Mouse (Mus musculus): ENCODE data around the gene Gm16181. TPM values are rescaled to one million over a fixed set of nuclear protein-coding genes. Genes with fewer than 3 reads are reported as not detected.
A peak's percentile ranks its signal among the peaks of the same experiment; 100 is the strongest.

Gm16181 gene
- polyA plus RNA-seq, 1 experiment from 2014 or later = not detected

GRCm38 (mm10) chr17:35262664-35263522, 42.3 kb downstream of the Gm16181 start, which contains the start of gene H2-D1:
Gene H2-D1, plus strand, starts transcription at chr17:35262730.
- H3K27me3 ChIP-seq (ENCODE audit: control insufficient read depth, insufficient read depth, low read length) = peaks cover 2% of the 10 kb centered on the region
- H3K4me1 ChIP-seq (ENCODE audit: control insufficient read depth, insufficient read depth, low read length) = peaks cover 4% of the 10 kb centered on the region
- ATAC-seq (ENCODE audit: low FRiP score) (peak; percentile 89), DNase-seq (ENCODE audit: low spot score, missing footprints) (peak; percentile 96)
- peak within 1 kb of the TSS; percentile 63 for H3K4me3 ChIP-seq (ENCODE audit: low read depth, low read length)
- H3K9ac ChIP-seq (ENCODE audit: low read length) = peak within 1 kb of the TSS; percentile 64
- no peak within 1 kb of the TSS for H3K27ac ChIP-seq (ENCODE audit: low read depth, low read length)
- H3K4me2 ChIP-seq = peak within 1 kb of the TSS; percentile 88
- H3K9me3 ChIP-seq (ENCODE audit: control insufficient read depth, low read length) = no peaks in the 10 kb centered on the region
- H3K36me3 ChIP-seq (ENCODE audit: control insufficient read depth, insufficient read depth, low read length) = no peaks in the 10 kb centered on the region
- WGBS = under 1% methylated on average over 63 of the region's 73 CpGs

DNA sequence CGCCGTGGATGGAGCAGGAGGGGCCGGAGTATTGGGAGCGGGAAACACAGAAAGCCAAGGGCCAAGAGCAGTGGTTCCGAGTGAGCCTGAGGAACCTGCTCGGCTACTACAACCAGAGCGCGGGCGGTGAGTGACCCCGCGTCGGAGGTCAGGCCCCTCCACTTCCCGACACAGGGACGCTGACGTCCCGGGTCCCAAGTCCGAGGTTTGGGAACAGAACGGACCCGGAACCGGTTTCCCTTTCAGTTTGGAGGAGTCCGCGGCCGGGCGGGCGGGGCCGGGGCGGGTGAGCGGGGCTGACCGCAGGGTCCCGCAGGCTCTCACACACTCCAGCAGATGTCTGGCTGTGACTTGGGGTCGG, 42.9 kb downstream of the Gm16181 start:
- peak; percentile 43 for ATAC-seq (ENCODE audit: low FRiP score)
- Histone ChIP-seq H3K4me2 (peak overlapping the region; percentile 88), H3K36me3 (ENCODE audit: control insufficient read depth, insufficient read depth, low read length) (no peaks in the 10 kb centered on the region), H3K4me3 (ENCODE audit: low read depth, low read length) (peak overlapping the region; percentile 63), H3K4me1 (ENCODE audit: control insufficient read depth, insufficient read depth, low read length) (peaks cover 4% of the 10 kb centered on the region), H3K9ac (ENCODE audit: low read length) (peak overlapping the region; percentile 64), H3K9me3 (ENCODE audit: control insufficient read depth, low read length) (no peaks in the 10 kb centered on the region), H3K27ac (ENCODE audit: low read depth, low read length) (no peak overlapping the region), H3K27me3 (ENCODE audit: control insufficient read depth, insufficient read depth, low read length) (peaks cover 2% of the 10 kb centered on the region)
- WGBS = under 1% methylated on average over 30 of the region's 31 CpGs
- DNase-seq (ENCODE audit: low spot score, missing footprints) = peak; percentile 96

DNA sequence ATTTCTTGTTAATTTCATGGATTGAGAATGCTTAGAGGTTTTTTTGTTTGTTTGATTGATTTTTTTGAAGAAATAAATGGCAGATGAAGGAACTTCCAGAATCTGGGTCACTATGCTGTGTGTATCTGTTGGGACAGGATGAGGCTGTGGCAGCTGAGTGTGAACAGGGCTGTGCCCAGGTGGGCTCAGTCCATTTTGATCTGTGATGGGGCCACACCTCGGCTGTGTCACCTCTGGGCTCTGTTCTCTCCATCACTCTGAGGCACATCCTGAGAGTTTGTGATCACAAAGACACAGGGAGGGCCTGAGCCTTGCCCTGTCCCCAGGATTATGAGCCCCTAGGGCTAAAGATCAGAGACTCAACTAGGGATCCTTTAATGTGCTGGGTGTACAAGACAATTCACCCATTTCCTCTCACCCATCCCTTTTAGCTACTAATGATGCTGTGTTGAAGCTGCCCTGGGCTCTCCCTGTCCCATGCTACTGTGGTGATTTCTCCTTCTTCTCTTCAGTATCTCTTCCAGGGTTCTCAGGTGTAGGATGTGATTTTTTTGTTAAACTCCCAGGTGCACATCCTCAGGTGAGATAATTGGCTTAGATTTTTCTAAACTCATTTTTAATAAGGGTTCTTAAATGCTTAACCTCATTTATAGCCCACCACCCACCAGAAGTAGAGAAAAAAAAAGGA, 46.9 kb downstream of the Gm16181 start:
- DNase-seq (ENCODE audit: low spot score, missing footprints) (no peak), ATAC-seq (ENCODE audit: low FRiP score) (no peak)
- WGBS = 72% methylated on average over 1 of the region's 1 CpGs
- Histone ChIP-seq H3K27me3 (ENCODE audit: control insufficient read depth, insufficient read depth, low read length) (peaks cover 2% of the 10 kb centered on the region), H3K36me3 (ENCODE audit: control insufficient read depth, insufficient read depth, low read length) (no peaks in the 10 kb centered on the region), H3K4me1 (ENCODE audit: control insufficient read depth, insufficient read depth, low read length) (peaks cover 4% of the 10 kb centered on the region), H3K4me2 (no peak overlapping the region), H3K9me3 (ENCODE audit: control insufficient read depth, low read length) (no peaks in the 10 kb centered on the region), H3K27ac (ENCODE audit: low read depth, low read length) (no peak overlapping the region), H3K9ac (ENCODE audit: low read length) (no peak overlapping the region), H3K4me3 (ENCODE audit: low read depth, low read length) (no peak overlapping the region)

- Histone ChIP-seq H3K4me2 (no peak overlapping the region), H3K27ac (ENCODE audit: low read depth, low read length) (no peak overlapping the region), H3K36me3 (ENCODE audit: control insufficient read depth, insufficient read depth, low read length) (no peaks in the 10 kb centered on the region), H3K4me1 (ENCODE audit: control insufficient read depth, insufficient read depth, low read length) (no peaks in the 10 kb centered on the region), H3K4me3 (ENCODE audit: low read depth, low read length) (no peak overlapping the region), H3K9me3 (ENCODE audit: control insufficient read depth, low read length) (no peaks in the 10 kb centered on the region), H3K27me3 (ENCODE audit: control insufficient read depth, insufficient read depth, low read length) (no peaks in the 10 kb centered on the region), H3K9ac (ENCODE audit: low read length) (no peak overlapping the region)
- 25% methylated on average over 3 of the region's 3 CpGs for WGBS
- DNase-seq (ENCODE audit: low spot score, missing footprints) = no peak
- ATAC-seq (ENCODE audit: low FRiP score) = no peak
Observed at GRCm38 (mm10) chr17:35269653-35270347, 49.2 kb downstream of the Gm16181 start.

GRCm38 (mm10) chr17:35272249-35272648, 51.6 kb downstream of the Gm16181 start:
- 70% methylated on average over 3 of the region's 3 CpGs for WGBS
- Histone ChIP-seq H3K27ac (ENCODE audit: low read depth, low read length) (no peak overlapping the region), H3K9me3 (ENCODE audit: control insufficient read depth, low read length) (no peaks in the 10 kb centered on the region)

More at GRCm38 (mm10) chr17:35272249-35272648, 51.6 kb downstream of the Gm16181 start:
- Histone ChIP-seq H3K4me3 (ENCODE audit: low read depth, low read length) (no peak overlapping the region), H3K36me3 (ENCODE audit: control insufficient read depth, insufficient read depth, low read length) (no peaks in the 10 kb centered on the region), H3K4me2 (no peak overlapping the region), H3K9ac (ENCODE audit: low read length) (no peak overlapping the region), H3K4me1 (ENCODE audit: control insufficient read depth, insufficient read depth, low read length) (no peaks in the 10 kb centered on the region), H3K27me3 (ENCODE audit: control insufficient read depth, insufficient read depth, low read length) (no peaks in the 10 kb centered on the region)
- no peak for DNase-seq (ENCODE audit: low spot score, missing footprints)
- ATAC-seq (ENCODE audit: low FRiP score) = no peak

Small RNA genes within 50 kb of the gene (microRNA-seq; reads per million reads assigned to microRNA genes)
- gene Mir6973a (not detected), gene Mir6974 (not detected), gene Mir6975 (5.1 reads per million, percentile 23 among the genes with 10 or more reads in this experiment), gene Mir8094 (2.3 reads per million, percentile 6 among the genes with 10 or more reads in this experiment)

Other genes with a start within 250 kb of the Gm16181 start
- gene Hspa1a, start 248.7 kb upstream of the Gm16181 start, polyA plus RNA-seq (2014; fragmentation: Nextera tagmentation; extraction: Ambion mirVana) = 0.59 and 1.2 TPM in 2 replicates
- gene Hspa1l, start 248.1 kb upstream of the Gm16181 start, polyA plus RNA-seq (2014; fragmentation: Nextera tagmentation; extraction: Ambion mirVana) = 1.4 and 2.0 TPM in 2 replicates
- 213 and 234 TPM in 2 replicates for gene Lsm2, start 239.0 kb upstream of the Gm16181 start, polyA plus RNA-seq (2014; fragmentation: Nextera tagmentation; extraction: Ambion mirVana)
- 76.1 and 81.2 TPM in 2 replicates for gene Vars, start 219.8 kb upstream of the Gm16181 start, polyA plus RNA-seq (2014; fragmentation: Nextera tagmentation; extraction: Ambion mirVana)
- 0.07 TPM in 1 of 2 replicates, not detected in the other for gene Vwa7, start 204.3 kb upstream of the Gm16181 start, polyA plus RNA-seq (2014; fragmentation: Nextera tagmentation; extraction: Ambion mirVana)
- 5.3 and 7.3 TPM in 2 replicates for gene Sapcd1, start 192.8 kb upstream of the Gm16181 start, polyA plus RNA-seq (2014; fragmentation: Nextera tagmentation; extraction: Ambion mirVana)
- 5.0 and 5.2 TPM in 2 replicates for gene Msh5, start 174.1 kb upstream of the Gm16181 start, polyA plus RNA-seq (2014; fragmentation: Nextera tagmentation; extraction: Ambion mirVana)
- gene Clic1, start 170.9 kb upstream of the Gm16181 start, polyA plus RNA-seq (2014; fragmentation: Nextera tagmentation; extraction: Ambion mirVana) = 73.8 and 83.9 TPM in 2 replicates
- 614 and 653 TPM in 2 replicates for gene Ddah2, start 161.8 kb upstream of the Gm16181 start, polyA plus RNA-seq (2014; fragmentation: Nextera tagmentation; extraction: Ambion mirVana)
- gene Ly6g6c, start 155.4 kb upstream of the Gm16181 start, polyA plus RNA-seq (2014; fragmentation: Nextera tagmentation; extraction: Ambion mirVana) = not detected in 2 replicates
- 0.76 and 0.89 TPM in 2 replicates for gene Mpig6b, start 154.7 kb upstream of the Gm16181 start, polyA plus RNA-seq (2014; fragmentation: Nextera tagmentation; extraction: Ambion mirVana)
- not detected in 2 replicates for gene Ly6g6e, start 143.9 kb upstream of the Gm16181 start, polyA plus RNA-seq (2014; fragmentation: Nextera tagmentation; extraction: Ambion mirVana)
- gene Ly6g6d, start 142.8 kb upstream of the Gm16181 start, polyA plus RNA-seq (2014; fragmentation: Nextera tagmentation; extraction: Ambion mirVana) = 0.97 and 1.5 TPM in 2 replicates
- gene Ly6g6f, start 135.2 kb upstream of the Gm16181 start, polyA plus RNA-seq (2014; fragmentation: Nextera tagmentation; extraction: Ambion mirVana) = 0.28 and 0.74 TPM in 2 replicates
- gene Abhd16a, start 131.6 kb upstream of the Gm16181 start, polyA plus RNA-seq (2014; fragmentation: Nextera tagmentation; extraction: Ambion mirVana) = 40.5 and 45.2 TPM in 2 replicates
- gene Ly6g5c, start 112.6 kb upstream of the Gm16181 start, polyA plus RNA-seq (2014; fragmentation: Nextera tagmentation; extraction: Ambion mirVana) = not detected in 2 replicates
- gene Ly6g5b, start 105.4 kb upstream of the Gm16181 start, polyA plus RNA-seq (2014; fragmentation: Nextera tagmentation; extraction: Ambion mirVana) = 0.86 and 1.2 TPM in 2 replicates
- 24.4 and 26.3 TPM in 2 replicates for gene Gpank1, start 99.4 kb upstream of the Gm16181 start, polyA plus RNA-seq (2014; fragmentation: Nextera tagmentation; extraction: Ambion mirVana)
- gene Csnk2b, start 98.8 kb upstream of the Gm16181 start, polyA plus RNA-seq (2014; fragmentation: Nextera tagmentation; extraction: Ambion mirVana) = 293 and 299 TPM in 2 replicates
- 7.1 and 8.1 TPM in 2 replicates for gene D17H6S53E, start 94.5 kb upstream of the Gm16181 start, polyA plus RNA-seq (2014; fragmentation: Nextera tagmentation; extraction: Ambion mirVana)
- gene Apom, start 88.8 kb upstream of the Gm16181 start, polyA plus RNA-seq (2014; fragmentation: Nextera tagmentation; extraction: Ambion mirVana) = 0.37 and 0.45 TPM in 2 replicates
- 96.0 and 104 TPM in 2 replicates for gene Bag6, start 85.7 kb upstream of the Gm16181 start, polyA plus RNA-seq (2014; fragmentation: Nextera tagmentation; extraction: Ambion mirVana)
- gene Prrc2a, start 55.9 kb upstream of the Gm16181 start, polyA plus RNA-seq (2014; fragmentation: Nextera tagmentation; extraction: Ambion mirVana) = 138 and 153 TPM in 2 replicates
- 7.8 and 8.4 TPM in 2 replicates for gene Aif1, start 44.8 kb upstream of the Gm16181 start, polyA plus RNA-seq (2014; fragmentation: Nextera tagmentation; extraction: Ambion mirVana)
- gene Lst1, start 32.4 kb upstream of the Gm16181 start, polyA plus RNA-seq (2014; fragmentation: Nextera tagmentation; extraction: Ambion mirVana) = 7.8 and 10.2 TPM in 2 replicates
- 0.41 TPM in 1 of 2 replicates, not detected in the other for gene Ltb, start 26.4 kb upstream of the Gm16181 start, polyA plus RNA-seq (2014; fragmentation: Nextera tagmentation; extraction: Ambion mirVana)
- 0.26 TPM in 1 of 2 replicates, not detected in the other for gene Tnf, start 18.8 kb upstream of the Gm16181 start, polyA plus RNA-seq (2014; fragmentation: Nextera tagmentation; extraction: Ambion mirVana)
- gene Lta, start 15.5 kb upstream of the Gm16181 start, polyA plus RNA-seq (2014; fragmentation: Nextera tagmentation; extraction: Ambion mirVana) = not detected in 2 replicates
- 17.0 and 17.8 TPM in 2 replicates for gene Atp6v1g2, start 12.8 kb downstream of the Gm16181 start, polyA plus RNA-seq (2014; fragmentation: Nextera tagmentation; extraction: Ambion mirVana)
- gene Nfkbil1, start 15.0 kb downstream of the Gm16181 start, polyA plus RNA-seq (2014; fragmentation: Nextera tagmentation; extraction: Ambion mirVana) = 3.3 and 4.4 TPM in 2 replicates
- 649 and 657 TPM in 2 replicates for gene Ddx39b, start 20.9 kb downstream of the Gm16181 start, polyA plus RNA-seq (2014; fragmentation: Nextera tagmentation; extraction: Ambion mirVana)
- 42.2 and 45.9 TPM in 2 replicates for gene H2-D1, start 41.9 kb downstream of the Gm16181 start, polyA plus RNA-seq (2014; fragmentation: Nextera tagmentation; extraction: Ambion mirVana)
- gene H2-Q1, start 99.6 kb downstream of the Gm16181 start, polyA plus RNA-seq (2014; fragmentation: Nextera tagmentation; extraction: Ambion mirVana) = not detected in 2 replicates
- gene H2-Q2, start 121.4 kb downstream of the Gm16181 start, polyA plus RNA-seq (2014; fragmentation: Nextera tagmentation; extraction: Ambion mirVana) = 0.22 and 0.34 TPM in 2 replicates
- 1.9 and 2.5 TPM in 2 replicates for gene H2-Q4, start 158.8 kb downstream of the Gm16181 start, polyA plus RNA-seq (2014; fragmentation: Nextera tagmentation; extraction: Ambion mirVana)
- 0.33 and 0.93 TPM in 2 replicates for gene H2-Q6, start 204.0 kb downstream of the Gm16181 start, polyA plus RNA-seq (2014; fragmentation: Nextera tagmentation; extraction: Ambion mirVana)
- 9.3 and 10.0 TPM in 2 replicates for gene H2-Q7, start 218.3 kb downstream of the Gm16181 start, polyA plus RNA-seq (2014; fragmentation: Nextera tagmentation; extraction: Ambion mirVana)
- 0.11 and 0.12 TPM in 2 replicates for gene H2-Q10, start 249.3 kb downstream of the Gm16181 start, polyA plus RNA-seq (2014; fragmentation: Nextera tagmentation; extraction: Ambion mirVana)